Mouse (Mus musculus) embryonic stem cell, embryonic (primary cell): Measurements from ENCODE around the gene Ndufaf2.

Experiments used
- CTCF ChIA-PET, 4 experiments: fragments of 300-600 bp in 2 of 4; fragments of 350-600 bp in 2 of 4; sonication (Branson Sonifier 250); formaldehyde crosslinking; loops; one replicate each; lab custom pipeline; 2022; ENCODE audit warnings: inconsistent platforms in 2 of 4; lab: Charles Lee
- POLR2A ChIA-PET, 4 experiments: fragments of 300-600 bp in 2 of 4; fragments of 350-600 bp in 2 of 4; sonication (Branson Sonifier 250); formaldehyde crosslinking; loops; one replicate each; lab custom pipeline; 2022; ENCODE audit warnings: antibody characterized with exemption in 4 of 4, inconsistent platforms in 1 of 4; lab: Charles Lee

The Ndufaf2 gene

GRCm38 (mm10) chr13:108119411-108120310, 38.8 kb downstream of the Ndufaf2 start:
- ChIA-PET CTCF (interaction anchor here in 1 of 4 experiments (0.6 kb wide), 1 partner anchor 27 kb away, joined by 5 read pairs; no protein-coding TSS in a partner anchor), POLR2A (interaction anchor here in 2 of 4 experiments (0.6 to 1.5 kb wide), 4 partner anchors 19 to 859 kb away, joined by 3 to 4 read pairs (median 3); no protein-coding TSS in a partner anchor)

DNA sequence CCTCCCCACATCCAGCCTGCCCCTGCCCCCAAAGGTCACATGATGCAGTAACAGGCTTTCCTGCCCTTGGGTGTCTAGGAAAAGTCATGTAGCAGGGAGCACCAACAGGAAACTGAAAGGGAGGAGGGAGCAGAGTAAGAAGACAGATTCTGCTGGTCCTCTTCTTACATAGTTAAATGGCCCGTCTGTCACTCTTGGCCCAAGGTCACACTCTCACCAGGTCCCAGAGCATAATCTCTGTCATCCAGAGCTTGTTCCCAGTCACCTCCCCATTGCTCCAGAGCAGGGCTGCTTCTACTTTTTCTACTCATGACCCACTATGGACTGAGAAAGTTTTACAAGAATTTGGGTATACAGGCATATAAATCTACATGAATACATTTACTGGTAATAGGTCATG, 40.2 kb downstream of the Ndufaf2 start:
- CTCF ChIA-PET, result interaction anchor here in 1 of 4 experiments (0.8 kb wide), 1 partner anchor 156 kb away, joined by 8 read pairs; no protein-coding TSS in a partner anchor
- POLR2A ChIA-PET, result interaction anchor here in 2 of 4 experiments (0.5 to 1.5 kb wide), 2 partner anchors 18 to 77 kb away, joined by 3 to 4 read pairs; no protein-coding TSS in a partner anchor

DNA sequence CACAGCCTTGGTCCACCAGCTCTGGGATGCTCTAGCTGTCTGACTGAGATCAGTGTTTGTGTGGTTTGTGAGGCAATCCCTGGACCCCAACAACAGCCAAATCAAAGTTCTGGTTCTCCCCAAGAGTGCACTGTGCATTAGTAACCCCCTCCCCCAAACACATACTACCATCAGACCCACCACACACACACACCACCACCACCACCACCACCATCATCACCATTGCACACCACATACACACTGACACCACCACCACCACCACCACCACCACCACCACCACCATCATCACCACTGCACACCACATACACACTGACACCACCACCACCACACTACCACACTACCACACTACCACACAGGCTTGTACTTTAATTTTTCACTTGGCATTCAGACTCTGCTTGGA, 40.8 kb downstream of the Ndufaf2 start:
- ChIA-PET CTCF (interaction anchor here in 1 of 4 experiments (0.8 kb wide), 1 partner anchor 155 kb away, joined by 8 read pairs; no protein-coding TSS in a partner anchor), POLR2A (interaction anchor here in 2 of 4 experiments (0.5 to 1.5 kb wide), 2 partner anchors 17 to 76 kb away, joined by 3 to 4 read pairs; no protein-coding TSS in a partner anchor)

GRCm38 (mm10) chr13:108114257-108114656, 44.2 kb downstream of the Ndufaf2 start:
- POLR2A ChIA-PET, result no interaction called here
- CTCF ChIA-PET, result no interaction called here

- POLR2A ChIA-PET, result no interaction called here
- CTCF ChIA-PET, result no interaction called here
These were observed 44.9 kb downstream of the Ndufaf2 start for GRCm38 (mm10) chr13:108113536-108113935.

DNA sequence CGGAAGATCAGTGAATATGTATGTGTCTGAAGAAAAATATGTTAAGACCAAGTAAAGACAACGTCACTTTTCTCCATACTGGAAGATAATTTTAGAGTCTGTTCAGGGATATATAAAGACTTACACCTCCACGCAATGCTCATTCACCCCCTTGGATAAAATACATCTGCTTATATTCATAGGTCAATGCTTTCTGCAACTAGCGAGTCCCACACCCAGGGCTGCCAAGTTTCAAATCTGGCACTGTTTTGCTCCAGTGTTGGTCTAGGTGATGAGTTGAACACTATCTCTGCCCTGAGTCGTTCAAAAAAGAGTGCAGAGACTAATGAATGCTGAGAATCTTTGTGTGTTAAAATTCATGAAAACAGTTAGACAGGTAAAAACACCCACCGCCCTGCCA, 47.5 kb downstream of the Ndufaf2 start:
- CTCF ChIA-PET, result no interaction called here
- POLR2A ChIA-PET, result interaction anchor here in 1 of 4 experiments (1.5 kb wide), 1 partner anchor 10 kb away, joined by 4 read pairs; no protein-coding TSS in a partner anchor

GRCm38 (mm10) chr13:108100700-108101099, 57.7 kb downstream of the Ndufaf2 start:
- POLR2A ChIA-PET, result interaction anchor here in 2 of 4 experiments (0.5 to 1.7 kb wide), 6 partner anchors 11 to 134 kb away, joined by 3 to 6 read pairs (median 4); partner anchors contain the start of gene Smim15 (in 1 of the 2)
- CTCF ChIA-PET, result interaction anchor here in 2 of 4 experiments (0.6 kb wide), 2 partner anchors 26 to 157 kb away, joined by 4 read pairs; no protein-coding TSS in a partner anchor

- ChIA-PET CTCF (interaction anchor here in 1 of 4 experiments (1.2 kb wide), 1 partner anchor 56 kb away, joined by 3 read pairs; no protein-coding TSS in a partner anchor), POLR2A (interaction anchor here in 2 of 4 experiments (0.7 to 2.6 kb wide), 2 partner anchors 15 to 608 kb away, joined by 8 read pairs; no protein-coding TSS in a partner anchor)
These were observed 62.0 kb downstream of the Ndufaf2 start for GRCm38 (mm10) chr13:108096446-108096845.

DNA sequence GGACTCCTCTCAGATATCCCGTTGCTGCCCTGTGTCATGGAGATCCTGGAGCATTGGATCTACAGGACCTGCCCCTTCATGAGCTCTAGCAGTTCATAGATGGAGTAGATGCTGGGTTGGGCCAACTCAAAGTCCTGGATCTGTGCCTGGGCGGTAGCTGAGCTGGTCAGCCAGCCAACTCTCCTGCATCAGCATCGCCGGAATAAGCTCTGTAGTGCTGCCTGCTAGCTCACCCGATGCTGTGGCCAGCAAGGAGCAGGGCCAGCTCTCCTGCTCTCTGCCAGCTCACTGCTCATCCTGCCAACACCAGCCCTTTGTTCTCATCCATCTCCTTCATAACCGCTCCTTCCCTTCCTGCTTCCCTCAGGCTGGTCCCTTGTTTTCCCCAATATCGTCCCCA, 62.8 kb downstream of the Ndufaf2 start:
- ChIA-PET POLR2A (interaction anchor here in 1 of 4 experiments (0.8 to 2.6 kb wide), 2 partner anchors 14 to 40 kb away, joined by 3 to 8 read pairs; no protein-coding TSS in a partner anchor), CTCF (no interaction called here)

- ChIA-PET POLR2A (no interaction called here), CTCF (no interaction called here)
These were observed 63.7 kb downstream of the Ndufaf2 start for GRCm38 (mm10) chr13:108094681-108095080.

- POLR2A ChIA-PET, result interaction anchor here in 1 of 4 experiments (1.1 kb wide), 1 partner anchor 43 kb away, joined by 3 read pairs; no protein-coding TSS in a partner anchor
- CTCF ChIA-PET, result interaction anchor here in 2 of 4 experiments (0.6 to 0.7 kb wide), 2 partner anchors 262 to 721 kb away, joined by 3 read pairs; no protein-coding TSS in a partner anchor
These were observed 66.1 kb downstream of the Ndufaf2 start for GRCm38 (mm10) chr13:108092290-108092689.

DNA sequence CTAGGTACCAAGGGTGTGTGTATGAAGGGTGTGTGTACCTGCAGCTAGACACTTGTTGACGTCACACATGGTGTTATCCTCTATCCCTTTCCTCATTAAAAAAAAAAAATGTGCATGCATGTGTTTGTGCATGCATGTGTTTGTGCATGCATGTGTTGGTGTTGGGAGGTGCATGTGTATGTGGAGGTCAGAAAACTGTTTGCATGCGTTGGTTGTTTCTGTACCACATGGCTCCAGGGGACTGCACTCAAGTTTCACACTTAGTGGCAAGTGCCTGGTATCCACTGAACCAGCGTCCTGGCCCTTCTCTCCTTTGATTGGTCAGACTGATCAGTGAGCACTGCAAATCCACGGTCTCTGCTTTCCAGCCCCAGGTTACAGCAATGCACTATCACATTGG, 71.7 kb downstream of the Ndufaf2 start:
- CTCF ChIA-PET, result no interaction called here
- POLR2A ChIA-PET, result interaction anchor here in 2 of 4 experiments (0.6 kb wide), 2 partner anchors 424 to 572 kb away, joined by 3 to 4 read pairs; no protein-coding TSS in a partner anchor

DNA sequence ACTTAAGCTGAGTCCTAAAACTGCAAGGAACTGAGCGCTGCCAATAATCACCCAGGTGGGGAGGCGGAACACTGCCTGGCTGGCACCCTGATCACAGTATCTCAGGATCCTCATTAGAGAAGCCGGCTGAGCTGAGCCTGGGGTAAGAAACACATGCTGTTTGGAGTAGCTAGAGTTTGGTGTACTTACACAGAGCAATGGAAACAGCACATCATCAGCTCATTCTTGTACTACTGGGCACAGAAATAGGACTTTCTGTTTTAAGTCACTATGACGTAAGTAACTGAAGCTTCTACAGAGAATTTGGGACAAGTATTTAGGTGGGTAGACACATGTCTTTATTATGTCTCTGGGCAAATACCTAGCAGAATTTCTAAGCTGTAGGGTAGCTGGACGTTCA, 72.4 kb downstream of the Ndufaf2 start:
- POLR2A ChIA-PET, result interaction anchor here in 2 of 4 experiments (0.6 kb wide), 2 partner anchors 424 to 571 kb away, joined by 3 to 4 read pairs; no protein-coding TSS in a partner anchor
- CTCF ChIA-PET, result no interaction called here

GRCm38 (mm10) chr13:108084086-108084485, 74.3 kb downstream of the Ndufaf2 start:
- ChIA-PET CTCF (no interaction called here), POLR2A (interaction anchor here in 1 of 4 experiments (1.9 kb wide), 1 partner anchor 43 kb away, joined by 4 read pairs; no protein-coding TSS in a partner anchor)

GRCm38 (mm10) chr13:108077901-108078300, 80.5 kb downstream of the Ndufaf2 start:
- CTCF ChIA-PET, result no interaction called here
- POLR2A ChIA-PET, result no interaction called here

DNA sequence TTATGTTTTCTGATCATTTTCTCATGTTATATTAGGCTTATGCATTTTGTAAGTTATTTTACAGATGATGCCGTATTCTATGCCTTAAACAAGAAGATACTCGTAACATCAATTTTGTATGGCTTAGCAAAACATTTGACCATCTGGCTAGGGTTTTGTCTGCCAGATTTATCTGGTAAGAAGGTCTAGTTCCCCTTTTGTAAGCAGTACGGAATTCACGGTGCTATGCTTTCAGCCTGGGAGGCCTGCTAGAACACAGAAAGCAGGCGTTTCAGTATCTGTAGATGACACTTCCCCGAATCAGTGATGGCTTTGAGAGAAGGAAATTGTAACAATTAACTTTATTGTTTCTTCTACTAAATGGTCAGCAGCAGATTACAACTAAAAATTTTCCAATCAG, 80.9 kb downstream of the Ndufaf2 start:
- POLR2A ChIA-PET, result no interaction called here
- CTCF ChIA-PET, result interaction anchor here in 1 of 4 experiments (0.6 kb wide), 1 partner anchor 24 kb away, joined by 13 read pairs; no protein-coding TSS in a partner anchor

- ChIA-PET POLR2A (interaction anchor here in 1 of 4 experiments (0.6 kb wide), 1 partner anchor 483 kb away, joined by 3 read pairs; no protein-coding TSS in a partner anchor), CTCF (interaction anchor here in 2 of 4 experiments (0.5 to 0.6 kb wide), 2 partner anchors 79 to 888 kb away, joined by 3 to 4 read pairs; no protein-coding TSS in a partner anchor)
These were observed 88.3 kb downstream of the Ndufaf2 start for GRCm38 (mm10) chr13:108070171-108070570.

DNA sequence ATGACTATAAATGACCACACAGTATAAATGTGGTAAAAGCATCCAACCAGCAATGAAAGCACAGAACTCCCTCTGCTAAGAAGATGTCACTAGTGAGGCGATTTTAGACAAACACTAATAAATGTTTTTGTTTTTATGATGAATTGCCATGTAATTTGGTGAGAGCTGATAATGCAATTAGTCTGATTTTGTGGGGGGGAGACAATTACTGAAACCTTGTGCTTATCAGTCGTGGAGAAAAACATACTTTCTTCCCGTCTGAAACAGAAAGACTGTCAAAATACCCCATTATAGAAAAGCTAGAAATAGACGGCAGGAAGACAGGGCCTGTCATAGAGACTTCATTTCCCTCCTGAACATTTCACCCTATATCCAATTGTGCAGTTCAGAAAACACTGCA, 89.3 kb downstream of the Ndufaf2 start:
- CTCF ChIA-PET, result no interaction called here
- POLR2A ChIA-PET, result interaction anchor here in 1 of 4 experiments (0.6 kb wide), 1 partner anchor 114 kb away, joined by 3 read pairs; no protein-coding TSS in a partner anchor
